Mouse (Mus musculus) liver, postnatal 0 days (tissue): ENCODE data around the gene Elavl4. TPM values are rescaled to one million over a fixed set of nuclear protein-coding genes. Genes with fewer than 3 reads are reported as not detected.

Source experiments
- ATAC-seq: fragments of 200-750 bp; cut with Nextera tagmentation; 2 replicates; pipeline ENCODE4 v1.8.0; 2017; ENCODE audit warnings: mild to moderate bottlenecking, moderate library complexity
- DNase-seq: peaks from one replicate; pipeline ENCODE4 v3.0.0-alpha.2; 2016
- H3K27ac ChIP-seq: fragments of 300-500 bp; sonication (generic); 2 replicates; pipeline ENCODE4 v1.5.1; 2014; ENCODE audit warnings: antibody characterized with exemption, moderate library complexity, mild to moderate bottlenecking, low read depth
- H3K27me3 ChIP-seq: fragments of 300-500 bp; sonication (generic); 2 replicates; pipeline ENCODE4 v1.6.1; 2014; ENCODE audit warnings: low read length, control low read depth, mixed read lengths; ENCODE audit not compliant: insufficient read depth
- H3K36me3 ChIP-seq: fragments of 300-500 bp; sonication (generic); replicated peaks from 2 replicates; pipeline ENCODE4 v1.6.1; 2014; ENCODE audit warnings: mild to moderate bottlenecking, control low read depth, low read length, moderate library complexity, mixed read lengths; ENCODE audit not compliant: insufficient read depth
- H3K4me1 ChIP-seq: fragments of 300-500 bp; sonication (generic); 2 replicates; pipeline ENCODE4 v1.6.1; 2014; ENCODE audit warnings: antibody characterized with exemption, mild to moderate bottlenecking, control low read depth; ENCODE audit not compliant: insufficient read depth
- H3K4me2 ChIP-seq: fragments of 300-500 bp; sonication (generic); 2 replicates; pipeline ENCODE4 v1.6.1; 2014; ENCODE audit warnings: low read depth, mild to moderate bottlenecking, low read length, moderate library complexity, mixed read lengths
- H3K4me3 ChIP-seq: fragments of 300-500 bp; sonication (generic); 2 replicates; pipeline ENCODE4 v1.5.1; 2014; ENCODE audit warnings: low read depth, low read length
- H3K9ac ChIP-seq: fragments of 300-500 bp; sonication (generic); replicated peaks from 2 replicates; pipeline ENCODE4 v1.6.1; 2014; ENCODE audit warnings: mild to moderate bottlenecking, moderate library complexity
- H3K9me3 ChIP-seq: fragments of 300-500 bp; sonication (generic); 2 replicates; pipeline ENCODE4 v1.6.1; 2016; ENCODE audit warnings: mild to moderate bottlenecking, control low read depth, low read length, mixed read lengths
- CTCF ChIP-seq: sonication (generic); IDR thresholded peaks from 2 replicates; pipeline ENCODE4 v1.5.1; 2016; ENCODE audit warnings: antibody characterized with exemption, low read depth
- EP300 ChIP-seq: IDR thresholded peaks from 2 replicates; pipeline ENCODE4 v1.6.1; 2016; ENCODE audit warnings: antibody characterized with exemption, low read depth, mild to moderate bottlenecking
- WGBS: fragments of 180-500 bp; shearing (Covaris S2); extraction: QIAGEN DNeasy Blood & Tissue Kit; methylation state at CpG from one replicate; pipeline ENCODE4 v1.1.7; 2014; ENCODE audit not compliant: insufficient replicate concordance; 5-methylcytosine and 5-hydroxymethylcytosine counted together
- polyA plus RNA-seq: library from polyadenylated mRNA; unstranded; fragments of >200 nt; fragmentation: Nextera tagmentation; extraction: Ambion mirVana; gene quantifications from 2 replicates; pipeline ENCODE4 v1.2.1, GENCODE M21; 2015

The Elavl4 gene
- polyA plus RNA-seq, 1 experiment from 2014 or later, result 0.09 TPM

- Histone ChIP-seq H3K9ac (no peak overlapping the region), H3K27ac (no peak overlapping the region), H3K27me3 (no peaks in the 10 kb centered on the region), H3K4me1 (no peaks in the 10 kb centered on the region), H3K4me3 (no peak overlapping the region), H3K36me3 (no peaks in the 10 kb centered on the region), H3K4me2 (no peak overlapping the region), H3K9me3 (no peaks in the 10 kb centered on the region)
- ATAC-seq (no peak), DNase-seq (no peak)
- WGBS, result 76% methylated on average over 5 of the region's 5 CpGs
- TF ChIP-seq EP300 (no peak), CTCF (no peak)
Measured at GRCm38 (mm10) chr4:110209613-110210012, 142.1 kb downstream of the Elavl4 start.

GRCm38 (mm10) chr4:110201680-110202079, 150.0 kb downstream of the Elavl4 start:
- no peaks in the 10 kb centered on the region for H3K4me1 ChIP-seq
- TF ChIP-seq CTCF (no peak), EP300 (no peak)
- no peak overlapping the region for H3K27ac ChIP-seq
- H3K4me2 ChIP-seq, result no peak overlapping the region
- H3K9me3 ChIP-seq, result no peaks in the 10 kb centered on the region
- WGBS, result 72% methylated on average over 3 of the region's 3 CpGs
- no peaks in the 10 kb centered on the region for H3K36me3 ChIP-seq
- DNase-seq (no peak), ATAC-seq (no peak)
- no peaks in the 10 kb centered on the region for H3K27me3 ChIP-seq
- H3K4me3 ChIP-seq, result no peak overlapping the region
- H3K9ac ChIP-seq, result no peak overlapping the region

GRCm38 (mm10) chr4:110199897-110200296, 151.8 kb downstream of the Elavl4 start:
- H3K36me3 ChIP-seq, result no peaks in the 10 kb centered on the region
- no peak overlapping the region for H3K4me3 ChIP-seq
- H3K9me3 ChIP-seq, result no peaks in the 10 kb centered on the region
- no peak overlapping the region for H3K27ac ChIP-seq
- no peaks in the 10 kb centered on the region for H3K27me3 ChIP-seq
- WGBS, result 81% methylated on average over 5 of the region's 5 CpGs
- H3K9ac ChIP-seq, result no peak overlapping the region
- DNase-seq (no peak), ATAC-seq (no peak)
- TF ChIP-seq CTCF, result no peak
- TF ChIP-seq EP300, result no peak
- no peaks in the 10 kb centered on the region for H3K4me1 ChIP-seq
- H3K4me2 ChIP-seq, result no peak overlapping the region

- H3K36me3 ChIP-seq, result no peaks in the 10 kb centered on the region
- WGBS, result 45% methylated on average over 2 of the region's 2 CpGs
- no peak overlapping the region for H3K4me2 ChIP-seq
- ATAC-seq (no peak), DNase-seq (no peak)
- H3K9ac ChIP-seq, result no peak overlapping the region
- H3K4me3 ChIP-seq, result no peak overlapping the region
- no peak for TF ChIP-seq CTCF
- TF ChIP-seq EP300, result no peak
- H3K27ac ChIP-seq, result no peak overlapping the region
- no peaks in the 10 kb centered on the region for H3K27me3 ChIP-seq
- H3K4me1 ChIP-seq, result no peaks in the 10 kb centered on the region
- H3K9me3 ChIP-seq, result no peaks in the 10 kb centered on the region
Measured at GRCm38 (mm10) chr4:110198600-110198999, 153.1 kb downstream of the Elavl4 start.

- no peaks in the 10 kb centered on the region for H3K36me3 ChIP-seq
- H3K4me3 ChIP-seq, result no peak overlapping the region
- H3K9ac ChIP-seq, result no peak overlapping the region
- ATAC-seq (no peak), DNase-seq (no peak)
- TF ChIP-seq CTCF (no peak), EP300 (no peak)
- H3K27ac ChIP-seq, result no peak overlapping the region
- H3K9me3 ChIP-seq, result no peaks in the 10 kb centered on the region
- WGBS, result 82% methylated on average over 2 of the region's 2 CpGs
- H3K4me2 ChIP-seq, result no peak overlapping the region
- no peaks in the 10 kb centered on the region for H3K27me3 ChIP-seq
- no peaks in the 10 kb centered on the region for H3K4me1 ChIP-seq
Measured at GRCm38 (mm10) chr4:110177263-110177662, 174.4 kb downstream of the Elavl4 start.

- Histone ChIP-seq H3K4me1 (no peaks in the 10 kb centered on the region), H3K4me3 (no peak overlapping the region), H3K9me3 (no peaks in the 10 kb centered on the region), H3K27ac (no peak overlapping the region), H3K36me3 (no peaks in the 10 kb centered on the region), H3K27me3 (no peaks in the 10 kb centered on the region), H3K4me2 (no peak overlapping the region), H3K9ac (no peak overlapping the region)
- ATAC-seq (no peak), DNase-seq (no peak)
- WGBS, result 46% methylated on average over 5 of the region's 5 CpGs
- TF ChIP-seq CTCF (no peak), EP300 (no peak)
Measured at GRCm38 (mm10) chr4:110172028-110172427, 179.7 kb downstream of the Elavl4 start.

- H3K36me3 ChIP-seq, result no peaks in the 10 kb centered on the region
- DNase-seq, result no peak
- ATAC-seq, result no peak
- H3K9me3 ChIP-seq, result no peaks in the 10 kb centered on the region
- TF ChIP-seq CTCF (no peak), EP300 (no peak)
- no peaks in the 10 kb centered on the region for H3K27me3 ChIP-seq
- no peaks in the 10 kb centered on the region for H3K4me1 ChIP-seq
- H3K27ac ChIP-seq, result no peak overlapping the region
- WGBS, result 67% methylated on average over 5 of the region's 5 CpGs
- H3K4me2 ChIP-seq, result no peak overlapping the region
- H3K4me3 ChIP-seq, result no peak overlapping the region
- no peak overlapping the region for H3K9ac ChIP-seq
Measured at GRCm38 (mm10) chr4:110165217-110165616, 186.5 kb downstream of the Elavl4 start.
